Mouse (Mus musculus) intestine, embryonic 15.5 days (tissue): ENCODE measurements around the gene Appbp2. TPM values are rescaled to one million over a fixed set of nuclear protein-coding genes. Genes with fewer than 3 reads are reported as not detected.
A peak's percentile ranks its signal among the peaks of the same experiment; 100 is the strongest.

Experiments
- ATAC-seq: fragments of 200-750 bp; cut with Nextera tagmentation; 2 replicates; pipeline ENCODE4 v1.8.0; 2017; ENCODE audit warnings: moderate TSS enrichment, moderate library complexity
- H3K27ac ChIP-seq: fragments of 300-500 bp; sonication (generic); 2 replicates; pipeline ENCODE4 v1.5.1; 2015; ENCODE audit warnings: mild to moderate bottlenecking, inconsistent platforms
- H3K27me3 ChIP-seq: fragments of 300-500 bp; sonication (generic); replicated peaks from 2 replicates; pipeline ENCODE4 v1.6.1; 2015; ENCODE audit warnings: inconsistent platforms
- H3K36me3 ChIP-seq: fragments of 300-500 bp; sonication (generic); 2 replicates; pipeline ENCODE4 v1.6.1; 2015; ENCODE audit warnings: inconsistent platforms
- H3K4me1 ChIP-seq: fragments of 300-500 bp; sonication (generic); replicated peaks from 2 replicates; pipeline ENCODE4 v1.6.1; 2015; ENCODE audit warnings: inconsistent platforms
- H3K4me2 ChIP-seq: fragments of 300-500 bp; sonication (generic); replicated peaks from 2 replicates; pipeline ENCODE4 v1.6.1; 2015; ENCODE audit warnings: mild to moderate bottlenecking, inconsistent platforms
- H3K4me3 ChIP-seq: fragments of 300-500 bp; sonication (generic); replicated peaks from 2 replicates; pipeline ENCODE4 v1.5.1; 2015; ENCODE audit warnings: inconsistent platforms
- H3K9ac ChIP-seq: fragments of 300-500 bp; sonication (generic); 2 replicates; pipeline ENCODE4 v1.6.1; 2015; ENCODE audit warnings: inconsistent platforms
- H3K9me3 ChIP-seq: fragments of 300-500 bp; sonication (generic); 2 replicates; pipeline ENCODE4 v1.6.1; 2016; ENCODE audit warnings: inconsistent platforms
- WGBS: fragments of 180-500 bp; shearing (Covaris S2); methylation state at CpG from one replicate; pipeline ENCODE4 v1.1.7; 2015; 5-methylcytosine and 5-hydroxymethylcytosine counted together
- polyA plus RNA-seq: library from polyadenylated mRNA; unstranded; fragments of >200 nt; fragmentation: Nextera tagmentation; extraction: Ambion mirVana; gene quantifications from 2 replicates; pipeline ENCODE4 v1.2.1, GENCODE M21; 2015

Appbp2 gene
- polyA plus RNA-seq, 1 experiment from 2014 or later, result 40.6 TPM

DNA sequence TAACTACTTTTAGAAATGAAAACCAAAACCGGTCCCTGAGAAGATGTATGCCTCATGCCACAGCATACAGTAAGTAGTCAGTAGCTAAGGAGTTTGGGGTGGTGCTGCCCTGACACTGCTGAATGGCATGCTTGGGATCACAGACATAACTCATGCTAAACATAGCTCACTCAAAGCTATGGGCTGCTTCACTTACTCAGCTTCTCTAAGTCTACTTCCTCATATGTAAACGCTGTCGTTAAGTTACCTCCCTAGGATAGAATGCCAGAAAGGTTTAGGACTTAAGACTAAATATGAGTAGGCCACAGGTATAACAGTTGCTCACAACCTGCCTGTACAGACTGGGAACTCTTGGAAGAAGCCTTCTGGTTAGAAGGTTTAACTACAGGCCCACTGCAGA, 20.3 kb downstream of the Appbp2 start:
- no peak overlapping the region for H3K4me3 ChIP-seq
- H3K4me2 ChIP-seq, result no peak overlapping the region
- no peak overlapping the region for H3K27ac ChIP-seq
- WGBS, result 88% methylated on average over 3 of the region's 3 CpGs
- no peak overlapping the region for H3K9ac ChIP-seq
- peaks cover 13% of the 10 kb centered on the region for H3K36me3 ChIP-seq
- H3K9me3 ChIP-seq, result no peaks in the 10 kb centered on the region
- no peaks in the 10 kb centered on the region for H3K27me3 ChIP-seq
- no peaks in the 10 kb centered on the region for H3K4me1 ChIP-seq
- no peak for ATAC-seq

GRCm38 (mm10) chr11:85213215-85213614, 21.7 kb downstream of the Appbp2 start:
- H3K27me3 ChIP-seq, result no peaks in the 10 kb centered on the region
- H3K9ac ChIP-seq, result no peak overlapping the region
- H3K36me3 ChIP-seq, result peaks cover 18% of the 10 kb centered on the region
- no peak overlapping the region for H3K27ac ChIP-seq
- H3K4me1 ChIP-seq, result no peaks in the 10 kb centered on the region
- no peak overlapping the region for H3K4me3 ChIP-seq
- 82% methylated on average over 2 of the region's 2 CpGs for WGBS
- H3K4me2 ChIP-seq, result no peak overlapping the region
- no peak; the same call in 1 of the 2 replicates for ATAC-seq
- H3K9me3 ChIP-seq, result no peaks in the 10 kb centered on the region

DNA sequence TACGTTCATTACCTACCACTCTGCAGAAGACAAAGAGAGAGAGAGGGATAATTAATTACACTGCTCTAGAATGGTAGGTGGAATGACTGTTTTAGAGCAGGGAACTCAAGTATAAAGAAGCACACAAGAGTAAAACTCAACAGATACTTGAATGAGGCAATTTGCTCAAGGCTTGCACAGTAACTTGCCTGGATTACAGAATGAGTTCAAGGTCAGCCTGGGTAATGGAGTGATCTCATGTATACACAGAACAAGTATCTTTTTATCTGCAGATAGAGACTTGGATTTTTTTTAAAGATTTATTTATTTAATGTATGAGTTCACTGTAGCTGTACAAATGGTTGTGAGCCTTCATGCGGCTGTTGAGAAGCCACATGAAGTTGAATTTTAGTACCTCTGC, 23.8 kb downstream of the Appbp2 start:
- Histone ChIP-seq H3K4me2 (no peak overlapping the region), H3K4me3 (no peak overlapping the region), H3K9ac (no peak overlapping the region), H3K36me3 (peaks cover 22% of the 10 kb centered on the region), H3K4me1 (no peaks in the 10 kb centered on the region), H3K9me3 (no peaks in the 10 kb centered on the region), H3K27me3 (no peaks in the 10 kb centered on the region), H3K27ac (no peak overlapping the region)
- WGBS, result 81% methylated on average over 2 of the region's 2 CpGs
- no peak for ATAC-seq

GRCm38 (mm10) chr11:85206231-85206630, 28.7 kb downstream of the Appbp2 start:
- H3K4me2 ChIP-seq, result no peak overlapping the region
- no peaks in the 10 kb centered on the region for H3K9me3 ChIP-seq
- no peak; the same call in 1 of the 2 replicates for ATAC-seq
- no peaks in the 10 kb centered on the region for H3K4me1 ChIP-seq
- no peak overlapping the region for H3K4me3 ChIP-seq
- H3K27ac ChIP-seq, result no peak overlapping the region
- peaks cover 17% of the 10 kb centered on the region; the same call in 1 of the 2 replicates for H3K36me3 ChIP-seq
- no peak overlapping the region for H3K9ac ChIP-seq
- H3K27me3 ChIP-seq, result no peaks in the 10 kb centered on the region

GRCm38 (mm10) chr11:85198906-85199305, 36.0 kb downstream of the Appbp2 start:
- ATAC-seq, result no peak
- Histone ChIP-seq H3K4me1 (no peaks in the 10 kb centered on the region), H3K4me2 (no peak overlapping the region), H3K9me3 (no peaks in the 10 kb centered on the region), H3K4me3 (no peak overlapping the region), H3K9ac (no peak overlapping the region), H3K27me3 (no peaks in the 10 kb centered on the region), H3K27ac (no peak overlapping the region), H3K36me3 (peaks cover 39% of the 10 kb centered on the region)
- 76% methylated on average over 2 of the region's 2 CpGs for WGBS

DNA sequence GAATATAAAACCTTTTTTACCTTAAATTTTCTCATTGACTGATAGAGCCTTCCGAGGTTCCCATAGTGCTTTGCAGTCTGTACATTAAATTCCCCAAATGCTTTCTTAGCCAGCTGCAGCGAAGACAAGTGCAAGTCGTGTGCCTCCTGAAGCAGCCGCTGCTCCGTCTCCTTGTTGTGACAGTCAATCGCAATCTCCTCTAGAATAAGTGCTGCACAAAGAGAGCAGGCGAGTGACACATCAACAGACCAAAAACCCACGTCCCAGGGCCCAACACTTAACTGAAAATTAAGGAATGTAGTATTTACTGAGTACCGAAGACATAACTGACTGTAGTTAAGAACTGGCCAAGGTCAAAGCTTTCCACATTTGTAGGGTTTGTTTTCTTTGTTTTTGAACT, 38.9 kb downstream of the Appbp2 start:
- Histone ChIP-seq H3K27me3 (no peaks in the 10 kb centered on the region), H3K36me3 (peaks cover 45% of the 10 kb centered on the region), H3K27ac (no peak overlapping the region), H3K4me3 (no peak overlapping the region), H3K9ac (no peak overlapping the region), H3K4me1 (no peaks in the 10 kb centered on the region), H3K4me2 (no peak overlapping the region), H3K9me3 (no peaks in the 10 kb centered on the region)
- 88% methylated on average over 9 of the region's 9 CpGs for WGBS
- no peak for ATAC-seq

GRCm38 (mm10) chr11:85194206-85194605, 40.7 kb downstream of the Appbp2 start:
- no peaks in the 10 kb centered on the region for H3K4me1 ChIP-seq
- WGBS, result 95% methylated on average over 11 of the region's 11 CpGs
- H3K9me3 ChIP-seq, result no peaks in the 10 kb centered on the region
- no peak overlapping the region for H3K27ac ChIP-seq
- no peak overlapping the region for H3K4me3 ChIP-seq
- no peak overlapping the region for H3K9ac ChIP-seq
- ATAC-seq, result no peak
- peaks cover 43% of the 10 kb centered on the region for H3K36me3 ChIP-seq
- H3K4me2 ChIP-seq, result no peak overlapping the region
- H3K27me3 ChIP-seq, result no peaks in the 10 kb centered on the region

DNA sequence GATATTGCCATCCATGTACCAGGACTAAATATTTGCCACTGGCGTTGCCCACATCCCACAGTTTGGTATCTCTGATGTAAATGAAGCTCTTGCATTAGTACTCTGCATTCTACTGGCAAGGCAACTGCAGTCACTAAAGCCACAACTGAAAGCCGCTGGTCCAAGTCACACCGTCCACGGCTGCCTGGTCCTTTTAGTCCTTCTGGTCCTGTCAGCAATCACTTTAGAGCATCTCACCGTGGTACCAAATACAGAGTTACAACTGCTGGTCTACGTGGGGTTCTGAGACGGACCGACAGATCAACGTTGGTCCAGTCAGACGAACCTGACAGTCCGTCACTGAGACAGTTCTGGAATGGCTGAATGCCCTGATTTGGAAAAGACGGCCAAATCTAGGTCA, 44.2 kb downstream of the Appbp2 start:
- no peaks in the 10 kb centered on the region for H3K27me3 ChIP-seq
- WGBS, result 93% methylated on average over 12 of the region's 12 CpGs
- peaks cover 29% of the 10 kb centered on the region for H3K36me3 ChIP-seq
- H3K4me1 ChIP-seq, result no peaks in the 10 kb centered on the region
- H3K9me3 ChIP-seq, result no peaks in the 10 kb centered on the region
- H3K4me3 ChIP-seq, result no peak overlapping the region
- no peak overlapping the region for H3K9ac ChIP-seq
- ATAC-seq, result no peak
- no peak overlapping the region for H3K27ac ChIP-seq
- H3K4me2 ChIP-seq, result no peak overlapping the region

DNA sequence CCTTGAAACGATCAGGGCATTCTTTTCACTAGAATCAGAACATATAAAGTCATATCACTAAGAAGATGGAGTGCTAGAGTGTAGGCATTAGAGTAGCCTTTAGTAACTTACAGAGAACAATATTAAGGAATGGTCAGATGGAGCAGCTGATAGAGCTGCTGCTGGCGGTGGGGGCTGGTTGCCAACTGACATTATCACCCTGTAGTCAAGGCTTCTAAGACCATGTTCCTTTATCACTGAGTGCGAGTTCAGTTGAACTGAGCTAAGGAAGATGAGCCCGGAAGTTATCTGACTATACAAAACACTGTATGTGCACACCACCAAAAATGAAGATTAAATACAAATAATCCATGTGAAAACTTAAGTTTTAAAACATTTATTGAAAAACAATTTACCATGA, 45.8 kb downstream of the Appbp2 start:
- Histone ChIP-seq H3K27me3 (no peaks in the 10 kb centered on the region), H3K27ac (no peak overlapping the region), H3K9ac (no peak overlapping the region), H3K4me1 (no peaks in the 10 kb centered on the region), H3K4me3 (no peak overlapping the region), H3K4me2 (no peak overlapping the region), H3K9me3 (no peaks in the 10 kb centered on the region), H3K36me3 (peaks cover 15% of the 10 kb centered on the region)
- WGBS, result 93% methylated on average over 4 of the region's 4 CpGs
- no peak for ATAC-seq

DNA sequence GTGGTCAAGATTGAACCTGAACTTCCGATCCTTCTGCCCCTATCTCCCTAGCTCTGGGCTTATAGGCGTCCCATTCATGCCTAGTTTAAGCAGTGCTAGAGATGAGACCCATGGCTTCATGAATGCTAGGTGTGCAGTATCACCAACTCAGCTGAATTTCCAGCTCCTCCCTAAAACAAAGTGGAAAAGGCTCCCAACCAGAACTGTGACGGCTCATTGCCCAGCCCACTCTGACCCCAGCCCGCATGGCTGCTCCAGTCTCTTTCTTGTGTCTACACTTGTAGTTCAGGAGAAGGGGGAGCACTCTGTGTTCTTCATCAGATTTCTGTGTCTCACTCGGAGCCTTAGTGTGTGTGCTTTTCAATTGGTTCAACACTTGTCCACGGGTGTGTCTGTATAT, 50.1 kb downstream of the Appbp2 start:
- peaks cover 3% of the 10 kb centered on the region; the same call in 1 of the 2 replicates for H3K4me1 ChIP-seq
- 87% methylated on average over 6 of the region's 6 CpGs for WGBS
- no peak overlapping the region for H3K4me2 ChIP-seq
- no peak for ATAC-seq
- H3K36me3 ChIP-seq, result no peaks in the 10 kb centered on the region
- no peak overlapping the region for H3K4me3 ChIP-seq
- H3K27ac ChIP-seq, result no peak overlapping the region
- no peak overlapping the region for H3K9ac ChIP-seq
- no peaks in the 10 kb centered on the region for H3K27me3 ChIP-seq
- no peaks in the 10 kb centered on the region for H3K9me3 ChIP-seq

GRCm38 (mm10) chr11:85184082-85184481, 50.8 kb downstream of the Appbp2 start:
- H3K9me3 ChIP-seq, result no peaks in the 10 kb centered on the region
- H3K27ac ChIP-seq, result no peak overlapping the region
- no peak for ATAC-seq
- H3K4me1 ChIP-seq, result peaks cover 3% of the 10 kb centered on the region; the same call in 1 of the 2 replicates
- H3K9ac ChIP-seq, result no peak overlapping the region
- no peak overlapping the region for H3K4me2 ChIP-seq
- WGBS, result 67% methylated on average over 5 of the region's 5 CpGs
- H3K27me3 ChIP-seq, result no peaks in the 10 kb centered on the region
- H3K36me3 ChIP-seq, result no peaks in the 10 kb centered on the region
- H3K4me3 ChIP-seq, result no peak overlapping the region

GRCm38 (mm10) chr11:85183284-85183779, 51.6 kb downstream of the Appbp2 start:
- WGBS, result 19% methylated on average over 13 of the region's 13 CpGs
- Histone ChIP-seq H3K27me3 (no peaks in the 10 kb centered on the region), H3K36me3 (no peaks in the 10 kb centered on the region), H3K9me3 (no peaks in the 10 kb centered on the region), H3K4me1 (peaks cover 3% of the 10 kb centered on the region; the same call in 1 of the 2 replicates), H3K9ac (peak overlapping the region; percentile 45), H3K4me3 (peak overlapping the region; percentile 45), H3K27ac (no peak overlapping the region), H3K4me2 (peak overlapping the region; percentile 79)
- ATAC-seq, result 0 out of 2 replicates have a peak, but pooled peaks have one; percentile 14

DNA sequence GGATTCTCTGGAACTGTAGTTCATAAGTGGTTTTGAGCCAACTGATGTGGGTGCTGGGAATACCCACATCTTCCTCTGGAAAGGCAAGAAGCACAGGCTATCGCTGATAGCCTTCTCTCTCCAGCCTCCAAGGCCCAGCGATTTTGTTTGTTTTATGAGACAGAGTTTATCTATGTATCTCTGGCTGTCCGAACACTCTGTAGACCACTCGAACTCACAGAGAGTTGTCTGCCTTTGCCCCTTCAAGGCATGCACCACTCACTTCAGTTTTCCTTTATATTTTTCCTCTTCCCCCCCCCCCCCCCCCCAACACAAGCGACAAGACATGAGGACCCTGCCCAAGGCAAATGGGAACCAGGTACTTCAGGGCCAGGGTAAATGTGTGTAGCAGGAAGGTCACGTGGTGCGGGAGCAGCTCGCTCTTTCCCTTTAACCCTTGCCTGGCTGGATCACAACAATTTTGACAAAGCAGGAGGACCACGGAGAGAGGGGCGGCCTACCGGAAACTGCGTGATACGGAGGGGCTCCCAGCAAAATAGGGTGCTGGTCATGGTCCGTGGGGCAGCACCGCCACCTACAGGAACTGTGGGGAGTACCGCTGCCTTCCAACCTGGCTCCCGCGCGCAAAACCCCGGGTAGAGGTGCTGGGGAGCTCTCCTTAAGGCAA, 52.2 kb downstream of the Appbp2 start:
- ATAC-seq, result peak; percentile 89
- Histone ChIP-seq H3K9ac (peak overlapping the region; percentile 45), H3K4me2 (peak overlapping the region; percentile 79), H3K4me1 (peaks cover 3% of the 10 kb centered on the region; the same call in 1 of the 2 replicates), H3K27ac (no peak overlapping the region), H3K4me3 (peak overlapping the region; percentile 45), H3K27me3 (no peaks in the 10 kb centered on the region), H3K36me3 (no peaks in the 10 kb centered on the region), H3K9me3 (no peaks in the 10 kb centered on the region)
- WGBS, result 3% methylated on average over 20 of the region's 20 CpGs
